Mouse (Mus musculus) G1E (cell line): ENCODE results near the gene Mymk.

Source experiments
- CTCF ChIP-seq: IDR thresholded peaks from 2 replicates; pipeline ENCODE4 v1.5.1; 2012; ENCODE audit warnings: low read depth, low read length, inconsistent platforms, mixed read lengths
- GATA1 ChIP-seq: IDR thresholded peaks from 2 replicates; pipeline ENCODE4 v1.6.1; 2012; ENCODE audit warnings: borderline replicate concordance, low read length, inconsistent platforms, mixed read lengths

DNA sequence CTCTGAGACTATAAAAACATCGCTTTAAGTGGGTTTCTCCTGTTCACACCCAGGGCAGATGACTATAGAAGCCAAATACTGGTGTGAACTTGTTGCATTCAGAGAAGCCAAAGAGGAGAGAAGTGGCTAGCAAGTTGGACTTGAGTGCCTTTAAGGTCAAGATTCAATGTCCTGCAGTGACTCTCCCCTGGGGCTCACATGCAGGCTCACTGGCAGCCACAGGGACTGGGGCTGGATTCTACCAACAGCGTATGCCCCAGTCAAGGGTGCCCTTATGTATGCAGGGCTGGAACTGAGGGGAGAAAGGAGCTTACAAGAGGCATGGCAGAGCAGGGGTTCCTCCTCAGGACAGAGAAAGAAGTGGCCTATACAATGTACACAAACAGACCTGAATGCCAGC, 47.8 kb upstream of the Mymk start:
- no peak for TF ChIP-seq CTCF
- TF ChIP-seq GATA1 = no peak
